Mouse (Mus musculus) hindbrain, embryonic 16.5 days (tissue): ENCODE data around the gene Myo5a. TPM values are rescaled to one million over a fixed set of nuclear protein-coding genes. Genes with fewer than 3 reads are reported as not detected.

ENCODE experiments used
- ATAC-seq: fragments of 200-750 bp; cut with Nextera tagmentation; 2 replicates; pipeline ENCODE4 v1.8.0; 2017; ENCODE audit warnings: moderate TSS enrichment, moderate library complexity
- H3K27ac ChIP-seq: fragments of 300-500 bp; sonication (generic); 2 replicates; pipeline ENCODE4 v1.5.1; 2014; ENCODE audit warnings: low read depth, mild to moderate bottlenecking, control low read depth, low read length, moderate library complexity
- H3K27me3 ChIP-seq: fragments of 300-500 bp; sonication (generic); replicated peaks from 2 replicates; pipeline ENCODE4 v1.6.1; 2014; ENCODE audit warnings: low read length; ENCODE audit not compliant: control insufficient read depth, insufficient read depth
- H3K36me3 ChIP-seq: fragments of 300-500 bp; sonication (generic); 2 replicates; pipeline ENCODE4 v1.6.1; 2014; ENCODE audit warnings: mild to moderate bottlenecking, low read length, moderate library complexity, mixed read lengths; ENCODE audit not compliant: control insufficient read depth, insufficient read depth
- H3K4me1 ChIP-seq: fragments of 300-500 bp; sonication (generic); 2 replicates; pipeline ENCODE4 v1.6.1; 2014; ENCODE audit warnings: low read depth, low read length; ENCODE audit not compliant: control insufficient read depth, insufficient read depth
- H3K4me2 ChIP-seq: fragments of 300-500 bp; sonication (generic); 2 replicates; pipeline ENCODE4 v1.6.1; 2014; ENCODE audit warnings: mild to moderate bottlenecking, low read length, control low read depth, moderate library complexity
- H3K4me3 ChIP-seq: fragments of 300-500 bp; sonication (generic); 2 replicates; pipeline ENCODE4 v1.5.1; 2014; ENCODE audit warnings: mild to moderate bottlenecking, low read length, control low read depth, moderate library complexity
- H3K9ac ChIP-seq: fragments of 300-500 bp; sonication (generic); 2 replicates; pipeline ENCODE4 v1.6.1; 2014; ENCODE audit warnings: low read depth, mild to moderate bottlenecking, control low read depth, low read length, moderate library complexity
- H3K9me3 ChIP-seq: fragments of 300-500 bp; sonication (generic); 2 replicates; pipeline ENCODE4 v1.6.1; 2014; ENCODE audit warnings: mild to moderate bottlenecking, low read length, moderate library complexity; ENCODE audit not compliant: control insufficient read depth
- WGBS: fragments of 180-500 bp; shearing (Covaris S2); extraction: QIAGEN DNeasy Blood & Tissue Kit; methylation state at CpG from one replicate; pipeline ENCODE4 v1.1.7; 2014; 5-methylcytosine and 5-hydroxymethylcytosine counted together
- polyA plus RNA-seq: library from polyadenylated mRNA; unstranded; fragments of >200 nt; fragmentation: Nextera tagmentation; extraction: Ambion mirVana; gene quantifications from 2 replicates; pipeline ENCODE4 v1.2.1, GENCODE M21; 2015

Gene Myo5a
- polyA plus RNA-seq, 1 experiment from 2014 or later, result 26.8 TPM

GRCm38 (mm10) chr9:75209246-75209645 lies 138.4 kb downstream of the Myo5a start:
- no peak for ATAC-seq
- Histone ChIP-seq H3K4me1 (no peaks in the 10 kb centered on the region), H3K4me3 (no peak overlapping the region), H3K4me2 (no peak overlapping the region), H3K9ac (no peak overlapping the region), H3K9me3 (no peaks in the 10 kb centered on the region), H3K36me3 (peaks cover 9% of the 10 kb centered on the region; the same call in 1 of the 2 replicates), H3K27ac (no peak overlapping the region), H3K27me3 (no peaks in the 10 kb centered on the region)
- WGBS, result 90% methylated on average over 1 of the region's 1 CpGs

- H3K9ac ChIP-seq, result no peak overlapping the region
- no peak overlapping the region for H3K27ac ChIP-seq
- no peak overlapping the region for H3K4me3 ChIP-seq
- no peak for ATAC-seq
- 73% methylated on average over 2 of the region's 2 CpGs for WGBS
- H3K36me3 ChIP-seq, result peaks cover 9% of the 10 kb centered on the region
- no peaks in the 10 kb centered on the region for H3K4me1 ChIP-seq
- no peaks in the 10 kb centered on the region for H3K27me3 ChIP-seq
- H3K9me3 ChIP-seq, result no peaks in the 10 kb centered on the region
- H3K4me2 ChIP-seq, result no peak overlapping the region
Measured at GRCm38 (mm10) chr9:75210269-75210668, 139.5 kb downstream of the Myo5a start.

- Histone ChIP-seq H3K27ac (no peak overlapping the region), H3K36me3 (peaks cover 21% of the 10 kb centered on the region), H3K9me3 (no peaks in the 10 kb centered on the region), H3K4me1 (no peaks in the 10 kb centered on the region), H3K4me2 (no peak overlapping the region), H3K27me3 (no peaks in the 10 kb centered on the region), H3K9ac (no peak overlapping the region), H3K4me3 (no peak overlapping the region)
- WGBS, result 80% methylated on average over 11 of the region's 11 CpGs
- ATAC-seq, result no peak
Measured at GRCm38 (mm10) chr9:75214743-75215413, 144.1 kb downstream of the Myo5a start.

GRCm38 (mm10) chr9:75219942-75220341 lies 149.1 kb downstream of the Myo5a start:
- 75% methylated on average over 5 of the region's 5 CpGs for WGBS
- Histone ChIP-seq H3K36me3 (peaks cover 17% of the 10 kb centered on the region), H3K4me1 (no peaks in the 10 kb centered on the region), H3K9me3 (no peaks in the 10 kb centered on the region), H3K27ac (no peak overlapping the region), H3K4me3 (no peak overlapping the region), H3K9ac (no peak overlapping the region), H3K27me3 (no peaks in the 10 kb centered on the region), H3K4me2 (no peak overlapping the region)
- no peak for ATAC-seq

- Histone ChIP-seq H3K27me3 (no peaks in the 10 kb centered on the region), H3K9me3 (no peaks in the 10 kb centered on the region), H3K4me2 (no peak overlapping the region), H3K9ac (no peak overlapping the region), H3K4me3 (no peak overlapping the region), H3K36me3 (peaks cover 9% of the 10 kb centered on the region), H3K27ac (no peak overlapping the region), H3K4me1 (no peaks in the 10 kb centered on the region)
- ATAC-seq, result peak; percentile 66
- 68% methylated on average over 10 of the region's 10 CpGs for WGBS
Measured at GRCm38 (mm10) chr9:75221420-75222287, 150.8 kb downstream of the Myo5a start.

GRCm38 (mm10) chr9:75231841-75232746 lies 161.3 kb downstream of the Myo5a start, which contains the start of gene Myo5c:
Gene Myo5c, plus strand, starts transcription at chr9:75232020.
- ATAC-seq, result no peak
- no peak within 1 kb of the TSS for H3K27ac ChIP-seq
- H3K9me3 ChIP-seq, result no peaks in the 10 kb centered on the region
- no peaks in the 10 kb centered on the region for H3K36me3 ChIP-seq
- H3K4me3 ChIP-seq, result peak within 1 kb of the TSS; percentile 31
- peak within 1 kb of the TSS; percentile 57 for H3K4me2 ChIP-seq
- H3K4me1 ChIP-seq, result peaks cover 8% of the 10 kb centered on the region
- peak within 1 kb of the TSS; percentile 51 for H3K9ac ChIP-seq
- peaks cover 8% of the 10 kb centered on the region for H3K27me3 ChIP-seq
- WGBS, result 3% methylated on average over 48 of the region's 48 CpGs

GRCm38 (mm10) chr9:75232860-75233259 lies 162.0 kb downstream of the Myo5a start:
- Histone ChIP-seq H3K4me3 (no peak overlapping the region), H3K9me3 (no peaks in the 10 kb centered on the region), H3K27ac (no peak overlapping the region), H3K27me3 (peaks cover 8% of the 10 kb centered on the region), H3K4me1 (peaks cover 8% of the 10 kb centered on the region), H3K9ac (no peak overlapping the region), H3K36me3 (no peaks in the 10 kb centered on the region), H3K4me2 (no peak overlapping the region)
- no peak for ATAC-seq
- 27% methylated on average over 8 of the region's 8 CpGs for WGBS

- H3K4me1 ChIP-seq, result peaks cover 8% of the 10 kb centered on the region
- no peaks in the 10 kb centered on the region for H3K36me3 ChIP-seq
- no peak overlapping the region for H3K27ac ChIP-seq
- H3K4me2 ChIP-seq, result no peak overlapping the region
- no peak overlapping the region for H3K9ac ChIP-seq
- H3K9me3 ChIP-seq, result peaks cover 2% of the 10 kb centered on the region; the same call in 1 of the 2 replicates
- peaks cover 8% of the 10 kb centered on the region for H3K27me3 ChIP-seq
- ATAC-seq, result no peak
- H3K4me3 ChIP-seq, result no peak overlapping the region
- 43% methylated on average over 7 of the region's 7 CpGs for WGBS
Measured at GRCm38 (mm10) chr9:75234271-75234741, 163.5 kb downstream of the Myo5a start.
